Mouse (Mus musculus) heart, postnatal 25 days (tissue): ENCODE measurements around the gene Defa20. TPM values are rescaled to one million over a fixed set of nuclear protein-coding genes. Genes with fewer than 3 reads are reported as not detected.
"Not testable (repeated sequence)": the region's sequence is repeated elsewhere in the genome, so short reads cannot be mapped to it uniquely, and the experiment has no call there.

Source experiments
- DNase-seq: peaks from one replicate; pipeline ENCODE4 v3.0.0; 2022; ENCODE audit warnings: low spot score
- intact Hi-C: fragments of 180-260 bp; cut with DNase I; formaldehyde crosslinking; loops from one replicate; pipeline ENCODE4 v1.15.1; 2025
- total RNA-seq, 2 experiments: library from RNA; stranded (reverse); gene quantifications; 2 replicates each; pipeline ENCODE4 v1.2.3; 2021

Gene Defa20
- not detected for total RNA-seq

- intact Hi-C loops, DNase-seq: not testable (repeated sequence)
Measured at GRCm38 (mm10) chr8:21508958-21509357, at the start of gene Defa20. TSS of gene Defa20 (plus strand) at chr8:21509258.

GRCm38 (mm10) chr8:21528732-21529131 lies 19.7 kb downstream of the Defa20 start, which contains the start of gene Defa32:
TSS of gene Defa32 (plus strand) at chr8:21529032.
- DNase-seq, intact Hi-C loops: not testable (repeated sequence)

Other genes starting within 250 kb of the Defa20 start
- not detected for gene Defa27, start 193.7 kb upstream of the Defa20 start, total RNA-seq
- gene Defa29, start 182.2 kb upstream of the Defa20 start, total RNA-seq: not detected
- not detected for gene Defa2, start 130.7 kb upstream of the Defa20 start, total RNA-seq
- not detected for gene Defa33, start 117.4 kb upstream of the Defa20 start, total RNA-seq
- gene Defa36, start 81.8 kb upstream of the Defa20 start, total RNA-seq: not detected
- gene Gm7849, start 52.7 kb upstream of the Defa20 start, total RNA-seq: not detected
- not detected for gene Defa32, start 19.8 kb downstream of the Defa20 start, total RNA-seq
- not detected for gene Defa37, start 56.1 kb downstream of the Defa20 start, total RNA-seq
- not detected for gene Defa28, start 73.7 kb downstream of the Defa20 start, total RNA-seq
- not detected for gene Gm7861, start 85.2 kb downstream of the Defa20 start, total RNA-seq
- gene Defa26, start 108.9 kb downstream of the Defa20 start, total RNA-seq: not detected
- not detected for gene Defa17, start 146.5 kb downstream of the Defa20 start, total RNA-seq
- gene Defa34, start 156.5 kb downstream of the Defa20 start, total RNA-seq: not detected
- gene AY761184, start 194.4 kb downstream of the Defa20 start, total RNA-seq: not detected
- not detected for gene Defa24, start 225.2 kb downstream of the Defa20 start, total RNA-seq